Mouse (Mus musculus) adrenal gland, adult (tissue): Measurements from ENCODE around the gene Kcnj12.
A peak's percentile ranks its signal among the peaks of the same experiment; 100 is the strongest.

ENCODE experiments used
- DNase-seq, 2 experiments: peaks; one replicate each; pipeline ENCODE4 v3.0.0; 2022 to 2023; ENCODE audit warnings: low spot score in 1 of 2; ENCODE audit not compliant: inconsistent age in 2 of 2

Kcnj12 gene

DNA sequence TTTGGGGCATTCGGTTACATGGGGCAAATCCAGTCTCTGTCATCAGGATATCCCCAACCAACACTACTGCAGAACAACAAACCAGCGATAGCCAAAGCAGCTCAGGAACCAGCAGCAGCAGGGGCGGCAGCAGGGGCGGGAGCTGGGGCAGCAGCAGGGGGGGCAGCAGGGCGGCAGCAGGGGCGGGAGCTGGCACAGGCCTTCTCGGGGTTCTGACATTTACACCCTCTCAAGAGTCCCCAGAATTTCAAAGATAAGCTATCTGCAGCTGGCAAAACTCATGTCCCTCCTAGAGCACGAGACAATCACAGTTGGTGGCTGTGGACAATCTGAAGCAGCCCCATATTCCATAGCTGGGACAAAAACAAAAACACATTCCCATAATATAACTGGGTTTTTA, 28.8 kb downstream of the Kcnj12 start:
- no peak for DNase-seq

DNA sequence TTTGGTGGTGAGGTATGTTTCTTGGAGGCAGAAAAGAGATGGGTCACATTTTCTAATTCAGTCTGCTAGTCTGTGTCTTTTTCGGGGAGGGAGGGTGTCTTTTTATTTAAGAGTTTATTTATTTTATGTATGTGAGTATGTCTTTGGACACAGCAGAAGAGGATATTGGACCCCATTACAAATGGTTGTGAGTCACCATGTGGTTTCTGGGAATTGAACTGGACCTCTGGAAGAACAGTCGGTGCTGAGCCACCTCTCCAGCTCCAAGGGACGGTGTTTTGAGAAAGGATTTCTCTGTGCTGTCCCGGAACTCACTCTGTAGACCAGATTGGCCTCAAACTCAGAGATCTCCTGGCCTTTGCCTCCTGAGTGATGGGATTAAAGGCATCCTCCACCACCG, 34.5 kb downstream of the Kcnj12 start:
- DNase-seq = no peak

DNA sequence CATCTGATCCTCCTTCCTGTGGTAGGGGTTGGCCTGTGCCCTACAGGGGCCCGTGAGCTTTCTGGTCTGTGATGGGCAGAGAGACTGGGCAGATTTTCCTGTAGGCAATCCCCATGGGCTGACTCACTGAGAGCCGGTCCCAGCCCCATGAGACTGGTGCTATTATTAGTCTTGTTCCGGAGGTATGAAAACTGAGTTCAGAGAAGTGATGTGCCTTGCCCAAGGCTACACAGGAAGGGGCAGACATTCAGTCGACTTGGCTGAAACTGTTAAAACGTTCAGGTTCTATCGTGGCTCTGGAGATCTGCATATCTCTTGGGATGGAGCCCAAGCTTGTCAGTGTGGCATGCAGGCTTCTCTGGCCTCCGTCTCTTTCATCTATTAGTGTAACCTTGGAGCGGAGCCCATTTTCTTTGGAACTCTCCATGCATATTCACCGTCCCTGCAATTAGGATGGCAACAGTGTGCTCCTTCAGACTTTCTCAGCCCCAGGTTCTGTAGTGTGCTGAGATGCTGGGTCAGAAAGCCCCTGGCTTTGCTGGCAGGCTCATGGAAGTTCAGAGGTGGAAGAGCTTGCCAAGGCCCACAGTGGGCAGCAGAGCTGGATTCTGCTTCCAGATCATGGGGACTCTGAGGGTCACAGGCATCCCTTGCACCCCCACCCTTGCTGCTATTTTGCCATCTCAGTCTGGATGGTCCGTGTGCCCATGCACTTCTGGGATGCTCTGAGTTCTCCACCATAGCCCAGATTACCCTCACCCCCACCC, 37.5 kb downstream of the Kcnj12 start:
- DNase-seq = peak; percentile 59 to 85

DNA sequence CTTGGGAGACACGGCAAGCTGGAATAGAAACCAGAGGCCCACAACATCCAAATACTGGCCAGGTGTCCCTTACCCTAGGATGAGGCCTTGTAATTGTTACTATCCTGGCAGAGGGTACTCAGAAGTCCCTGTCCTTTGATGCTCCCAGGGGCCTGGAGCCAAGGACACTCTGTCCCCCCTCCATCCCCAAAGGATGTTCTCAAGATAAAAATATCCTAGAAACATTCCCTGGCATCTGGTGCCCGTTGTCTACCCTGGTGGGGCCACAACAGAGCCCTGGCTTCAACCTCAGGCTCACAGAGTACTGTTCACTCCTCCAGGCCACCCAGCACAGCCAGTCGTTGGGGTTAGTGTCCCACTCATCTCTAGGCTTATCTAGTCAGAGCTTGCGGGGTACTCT, 38.3 kb downstream of the Kcnj12 start:
- DNase-seq = peak; percentile 20 to 46

DNA sequence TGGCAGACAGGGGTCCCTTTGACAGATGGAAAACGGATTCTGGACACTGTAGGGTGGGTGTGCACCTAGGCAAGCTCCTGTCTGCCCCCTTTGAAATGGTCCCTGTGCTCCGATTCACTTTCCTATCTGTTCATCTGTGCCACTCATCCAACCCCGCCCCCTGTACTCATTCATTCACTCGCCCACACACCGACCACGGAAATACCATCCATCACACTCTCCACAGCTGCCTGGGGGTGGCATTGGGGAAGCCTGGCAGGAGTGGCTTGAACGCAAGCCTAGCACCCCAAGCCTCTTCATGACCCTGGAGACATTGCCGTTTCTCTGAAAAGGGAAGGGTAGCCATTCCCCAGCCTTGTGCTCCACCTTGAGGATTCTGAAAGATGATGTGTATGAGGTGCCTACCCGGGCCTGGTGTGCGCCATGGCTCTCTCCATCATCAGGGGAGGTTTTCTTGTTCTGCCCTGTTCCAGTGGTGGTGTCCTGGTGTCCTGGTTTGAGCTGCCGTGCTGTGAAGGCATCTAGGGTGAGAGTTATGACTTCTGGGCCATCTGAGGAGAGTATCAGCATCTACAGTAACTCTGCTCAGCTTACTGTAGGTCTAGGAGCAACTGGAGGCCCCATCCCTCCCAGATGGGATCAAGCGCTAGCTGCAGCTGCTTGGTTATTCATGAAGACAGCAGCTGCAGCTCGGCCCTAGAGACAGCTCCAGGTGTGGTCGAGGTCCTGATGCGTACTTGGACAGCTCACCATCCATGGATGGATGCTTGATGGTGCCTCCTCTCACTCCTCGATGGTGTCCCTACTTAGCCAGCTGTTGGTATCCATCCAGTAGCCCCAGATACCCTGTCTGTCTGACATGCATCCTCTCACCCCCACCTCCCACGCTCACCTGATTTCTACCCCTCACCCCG, 40.4 kb downstream of the Kcnj12 start:
- DNase-seq = peak; percentile 32 to 59

DNA sequence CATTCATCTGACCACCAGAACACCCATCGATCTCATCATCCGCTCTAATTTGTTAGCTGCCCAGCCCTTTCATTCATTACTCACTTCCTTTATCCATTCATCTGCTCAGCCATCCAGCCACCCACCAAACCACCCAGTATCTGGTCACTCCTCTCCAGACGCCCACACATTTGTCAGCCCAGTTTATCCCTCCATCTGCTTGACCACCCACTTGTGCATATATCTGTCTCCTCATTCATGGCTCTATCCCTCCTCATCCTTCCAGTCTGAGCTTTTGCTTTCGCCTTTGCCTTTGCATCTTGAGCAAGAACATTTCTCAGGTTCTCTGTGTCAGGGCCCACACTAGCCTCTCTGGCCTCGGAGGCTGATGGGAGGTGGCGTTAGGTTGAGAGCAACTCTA, 41.1 kb downstream of the Kcnj12 start:
- DNase-seq = no peak

DNA sequence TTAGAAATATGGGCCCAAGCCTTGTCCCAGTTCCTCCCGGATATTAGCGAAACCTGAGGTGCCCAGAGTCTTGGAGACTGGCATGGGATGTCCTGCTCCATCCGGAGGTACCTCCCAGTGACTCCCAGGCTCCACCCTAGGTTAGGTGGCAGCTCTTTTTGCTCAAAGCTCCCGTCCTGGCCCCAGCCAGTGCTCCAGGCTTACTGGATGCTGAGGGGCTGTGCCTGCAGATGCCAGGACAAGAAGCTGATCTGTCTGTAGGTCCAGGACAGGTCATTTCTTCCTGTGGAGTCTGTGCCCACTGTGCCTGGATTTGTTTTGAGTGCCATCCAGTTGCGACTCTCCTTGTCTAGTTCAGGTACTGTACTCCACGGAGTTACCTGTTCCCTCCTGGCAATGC, 43.3 kb downstream of the Kcnj12 start:
- DNase-seq = no peak

DNA sequence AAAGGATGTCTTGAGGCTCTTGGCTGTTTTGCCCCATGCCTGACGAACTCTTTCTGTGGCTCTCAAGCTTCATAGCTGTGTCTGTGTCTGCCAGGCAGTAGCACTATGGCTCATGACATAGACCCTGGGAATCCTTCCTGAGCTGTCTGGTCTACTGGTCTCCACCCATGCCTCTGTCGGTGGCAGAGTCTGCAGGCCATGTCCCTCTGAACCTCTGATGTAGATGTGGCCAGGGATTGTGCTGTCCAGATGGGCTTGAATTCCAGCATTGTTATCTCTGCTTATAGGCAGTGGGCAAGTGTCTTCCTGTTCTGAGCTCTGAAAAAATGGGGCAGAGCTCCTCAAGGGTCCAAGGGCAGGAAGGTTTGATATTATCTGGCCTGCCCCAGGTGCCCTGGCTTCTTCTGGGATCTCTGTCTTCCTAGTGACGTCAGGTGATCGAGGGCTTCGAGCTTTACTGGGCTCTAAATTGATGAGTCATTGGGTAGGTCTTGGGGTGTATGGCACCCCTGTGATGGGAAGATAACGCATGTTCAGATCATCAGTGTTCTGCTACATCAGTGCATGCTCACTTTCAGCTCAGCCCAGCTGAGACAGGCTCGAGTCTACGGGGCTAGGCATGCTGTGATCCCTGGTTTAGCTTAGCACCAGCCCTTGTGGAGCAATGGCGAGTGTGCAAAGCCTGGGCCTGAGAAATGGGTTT, 44.9 kb downstream of the Kcnj12 start:
- DNase-seq = no peak

DNA sequence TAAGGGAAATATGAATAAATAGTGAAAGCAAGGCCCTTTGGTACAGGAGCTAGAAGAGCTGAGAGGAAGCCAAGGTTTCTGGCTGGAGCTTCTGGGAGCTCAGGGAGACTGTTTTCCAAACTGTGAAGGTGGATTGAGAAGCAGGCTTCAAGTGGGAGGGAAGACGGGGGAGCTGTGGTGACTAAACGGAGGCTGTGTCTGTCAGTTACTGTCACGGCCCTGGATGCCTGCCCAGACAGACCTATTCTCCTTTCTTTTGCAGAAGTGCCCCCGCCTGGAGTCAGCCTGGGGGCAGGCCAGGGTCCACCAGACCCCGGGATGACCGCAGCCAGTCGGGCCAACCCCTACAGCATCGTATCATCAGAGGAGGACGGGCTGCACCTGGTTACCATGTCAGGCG, 46.5 kb downstream of the Kcnj12 start:
- DNase-seq = peak in 1 of 2 experiments; percentile 51

DNA sequence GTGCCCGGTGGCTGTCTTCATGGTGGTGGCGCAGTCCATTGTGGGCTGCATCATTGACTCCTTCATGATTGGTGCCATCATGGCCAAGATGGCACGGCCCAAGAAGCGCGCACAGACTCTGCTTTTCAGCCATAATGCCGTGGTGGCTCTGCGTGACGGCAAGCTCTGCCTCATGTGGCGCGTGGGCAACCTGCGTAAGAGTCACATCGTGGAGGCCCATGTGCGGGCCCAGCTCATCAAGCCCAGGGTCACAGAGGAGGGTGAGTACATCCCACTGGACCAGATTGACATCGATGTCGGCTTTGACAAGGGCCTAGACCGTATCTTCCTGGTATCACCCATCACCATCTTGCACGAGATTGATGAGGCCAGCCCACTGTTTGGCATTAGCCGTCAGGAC, 47.3 kb downstream of the Kcnj12 start:
- no peak for DNase-seq

DNA sequence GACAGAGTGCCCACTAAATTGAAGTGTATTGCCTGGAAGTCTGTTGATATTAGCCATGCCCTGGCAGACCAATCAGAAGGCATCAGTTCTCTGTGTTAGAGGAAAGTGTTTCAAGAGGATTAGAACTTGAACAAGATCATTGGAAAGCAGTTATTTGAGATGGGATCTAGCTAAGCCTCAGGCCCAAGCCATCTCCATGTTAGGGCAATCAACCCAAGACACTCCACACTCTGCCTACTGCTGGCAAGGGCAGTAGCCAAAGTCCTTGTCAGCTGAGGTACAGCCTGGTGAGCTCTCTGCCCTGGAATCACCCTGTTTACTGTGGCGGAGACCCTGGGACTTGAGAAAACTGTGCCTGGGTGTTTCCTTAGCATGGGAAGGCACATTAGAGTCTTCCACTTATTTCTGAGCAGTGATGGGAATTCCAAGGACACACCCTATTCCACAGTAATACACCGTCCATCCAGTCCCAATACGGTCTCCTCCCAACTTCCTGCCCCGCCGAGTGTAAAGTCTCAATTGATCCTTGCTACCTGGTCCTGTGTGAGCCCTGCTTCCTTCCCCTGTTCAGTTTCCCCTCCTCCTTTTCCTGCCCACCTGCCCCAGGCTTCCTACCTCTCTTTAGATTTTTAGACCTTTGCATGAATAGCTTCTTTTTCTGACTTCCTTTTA, 52.4 kb downstream of the Kcnj12 start:
- no peak for DNase-seq

DNA sequence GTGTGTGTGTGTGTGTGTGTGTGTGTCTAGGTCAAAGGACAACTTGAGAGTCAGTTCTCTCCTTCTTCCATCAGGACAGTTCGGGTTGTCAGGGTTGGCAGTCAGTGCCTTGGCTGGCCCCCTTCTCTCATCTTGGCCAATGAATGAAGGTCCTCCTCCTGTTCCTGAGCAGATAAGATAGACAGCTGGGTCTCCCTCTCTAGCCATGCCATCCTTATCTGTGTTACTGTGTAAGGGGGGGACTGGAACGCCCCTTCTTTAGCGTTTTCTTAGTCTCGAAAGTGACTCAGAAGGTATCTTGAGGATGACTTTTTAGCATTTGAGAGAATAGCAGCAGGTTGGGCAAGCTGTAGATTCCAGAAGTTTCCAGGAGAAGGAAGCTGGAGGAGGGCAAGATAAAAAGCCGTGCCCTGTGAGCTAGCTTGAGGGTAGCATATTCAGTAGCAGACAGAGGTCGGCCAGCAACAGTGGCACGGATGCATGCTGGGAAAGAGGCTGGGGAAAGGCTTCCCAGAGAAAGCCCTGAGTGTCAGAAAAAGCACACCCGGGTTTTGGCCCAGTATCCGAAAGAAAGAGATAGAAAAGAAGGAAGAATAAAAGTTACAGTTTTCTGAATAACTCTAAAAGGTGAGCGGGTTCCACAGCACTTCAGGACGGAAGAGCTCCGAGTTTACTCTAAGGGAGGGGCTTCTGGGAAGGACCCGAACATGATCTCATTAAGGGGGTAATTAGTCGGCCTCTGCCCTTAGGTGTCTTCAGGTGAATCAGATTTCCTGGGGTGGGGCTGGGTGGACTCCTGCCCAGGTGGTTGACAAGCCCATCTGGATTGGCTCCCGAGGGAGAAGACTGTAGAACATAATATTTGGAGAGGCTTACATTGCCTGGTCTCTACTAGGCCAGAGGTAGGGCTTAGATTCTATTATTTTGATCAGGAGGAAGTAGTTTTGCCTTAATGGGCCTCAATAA, 53.3 kb downstream of the Kcnj12 start:
- DNase-seq = no peak

DNA sequence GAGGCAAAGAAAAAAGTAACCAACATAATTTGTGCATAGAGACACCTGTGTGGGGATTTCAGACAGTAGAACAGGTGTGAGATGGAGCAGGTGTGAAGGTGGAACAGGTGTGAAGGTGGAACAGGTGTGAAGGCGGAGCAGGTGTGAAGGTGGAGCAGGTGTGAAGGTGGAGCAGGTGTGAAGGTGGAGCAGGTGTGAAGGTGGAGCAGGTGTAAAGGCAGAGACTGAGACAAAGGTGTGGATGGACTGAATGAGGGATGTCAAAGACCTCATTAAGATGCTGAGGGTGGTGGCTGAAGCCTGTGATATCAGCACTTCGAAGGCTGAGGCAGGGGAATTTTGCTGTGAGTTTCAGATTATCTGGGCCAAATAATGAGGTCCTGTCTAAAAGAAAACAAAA, 59.3 kb downstream of the Kcnj12 start:
- no peak for DNase-seq

DNA sequence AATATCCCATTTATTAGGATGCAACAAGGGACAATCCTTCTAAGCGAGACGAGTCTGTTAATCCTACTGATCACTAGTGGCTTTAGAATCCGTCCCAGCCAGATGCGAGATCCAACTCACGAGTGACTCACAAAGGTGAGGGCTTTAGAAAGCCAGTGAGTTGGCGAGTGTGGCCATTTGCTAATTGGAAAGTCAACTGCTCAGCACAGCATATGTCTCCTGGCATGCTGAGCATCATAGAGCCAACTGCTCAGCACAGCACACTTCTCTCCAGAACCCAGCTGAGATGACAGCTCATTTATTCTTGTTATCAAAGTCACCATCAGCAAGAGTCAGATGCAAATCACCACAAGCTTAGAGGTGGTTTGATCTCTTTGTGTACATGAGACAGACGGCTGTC, 67.8 kb downstream of the Kcnj12 start:
- DNase-seq = no peak

DNA sequence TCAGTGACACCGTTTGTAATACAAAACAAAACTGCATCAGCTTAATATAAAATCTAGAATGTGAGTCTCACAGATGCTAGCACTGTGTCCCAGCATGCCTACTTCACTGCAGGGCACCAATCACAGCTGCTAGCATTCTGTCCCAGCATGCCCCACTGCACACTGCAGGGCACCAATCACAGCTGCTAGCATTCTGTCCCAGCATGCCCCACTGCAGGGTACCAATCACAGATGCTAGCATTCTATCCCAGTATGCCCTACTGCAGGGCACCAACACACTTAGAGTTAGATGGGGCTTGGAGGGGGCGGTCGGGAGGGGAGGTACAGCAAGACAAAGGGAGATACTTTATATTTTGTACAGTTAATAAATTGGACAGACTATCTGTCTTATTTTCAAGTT, 68.8 kb downstream of the Kcnj12 start:
- DNase-seq = no peak

DNA sequence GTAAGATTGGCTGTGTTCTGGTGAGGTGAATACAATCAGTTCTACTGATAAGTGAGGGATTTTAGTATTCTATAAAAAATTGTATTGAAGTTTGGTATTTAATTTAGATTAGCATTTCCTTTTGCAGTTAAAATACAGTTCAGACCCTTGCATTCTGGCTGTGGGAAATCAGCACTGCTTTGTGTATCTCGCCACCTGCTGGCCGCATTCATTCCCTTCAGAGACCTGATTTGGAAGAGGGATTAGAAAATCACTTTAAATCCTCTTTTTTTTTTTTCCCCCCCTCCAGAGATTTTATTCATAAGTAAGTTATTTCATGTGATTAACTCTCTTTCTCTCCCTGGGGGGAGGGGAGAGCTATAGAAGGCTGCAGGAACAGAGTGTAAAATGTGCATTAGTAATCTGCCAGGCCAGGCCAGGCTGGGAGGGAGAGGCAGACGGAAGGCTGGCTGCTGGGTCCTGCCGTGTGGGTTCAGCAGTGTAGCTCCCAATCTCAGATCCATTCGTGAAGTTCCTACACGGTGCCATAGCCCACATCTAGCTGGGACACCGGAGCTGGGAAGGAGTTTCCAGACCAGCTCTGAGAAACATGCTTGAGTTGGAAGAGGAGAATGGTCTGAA, 69.4 kb downstream of the Kcnj12 start:
- peak; percentile 55 to 87 for DNase-seq

DNA sequence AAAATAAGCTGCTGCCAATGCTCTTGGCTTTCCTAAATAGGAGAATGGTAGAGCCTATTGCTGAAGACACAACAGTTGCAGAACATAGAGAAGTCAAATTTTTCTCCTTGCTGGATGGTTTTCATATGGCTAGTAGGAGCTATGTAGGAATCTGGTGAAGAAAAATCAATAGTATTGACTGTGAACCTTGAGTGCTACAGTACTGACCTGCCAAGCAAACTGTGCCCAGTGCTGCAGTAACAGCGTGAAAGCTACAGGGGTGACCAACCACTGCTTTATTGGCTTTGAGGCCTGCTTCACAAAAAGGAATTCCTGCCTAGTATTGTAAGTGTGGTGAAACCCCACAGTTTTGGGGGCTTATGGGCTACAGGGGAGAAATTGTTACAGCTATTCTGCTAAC, 75.7 kb downstream of the Kcnj12 start:
- DNase-seq = no peak

DNA sequence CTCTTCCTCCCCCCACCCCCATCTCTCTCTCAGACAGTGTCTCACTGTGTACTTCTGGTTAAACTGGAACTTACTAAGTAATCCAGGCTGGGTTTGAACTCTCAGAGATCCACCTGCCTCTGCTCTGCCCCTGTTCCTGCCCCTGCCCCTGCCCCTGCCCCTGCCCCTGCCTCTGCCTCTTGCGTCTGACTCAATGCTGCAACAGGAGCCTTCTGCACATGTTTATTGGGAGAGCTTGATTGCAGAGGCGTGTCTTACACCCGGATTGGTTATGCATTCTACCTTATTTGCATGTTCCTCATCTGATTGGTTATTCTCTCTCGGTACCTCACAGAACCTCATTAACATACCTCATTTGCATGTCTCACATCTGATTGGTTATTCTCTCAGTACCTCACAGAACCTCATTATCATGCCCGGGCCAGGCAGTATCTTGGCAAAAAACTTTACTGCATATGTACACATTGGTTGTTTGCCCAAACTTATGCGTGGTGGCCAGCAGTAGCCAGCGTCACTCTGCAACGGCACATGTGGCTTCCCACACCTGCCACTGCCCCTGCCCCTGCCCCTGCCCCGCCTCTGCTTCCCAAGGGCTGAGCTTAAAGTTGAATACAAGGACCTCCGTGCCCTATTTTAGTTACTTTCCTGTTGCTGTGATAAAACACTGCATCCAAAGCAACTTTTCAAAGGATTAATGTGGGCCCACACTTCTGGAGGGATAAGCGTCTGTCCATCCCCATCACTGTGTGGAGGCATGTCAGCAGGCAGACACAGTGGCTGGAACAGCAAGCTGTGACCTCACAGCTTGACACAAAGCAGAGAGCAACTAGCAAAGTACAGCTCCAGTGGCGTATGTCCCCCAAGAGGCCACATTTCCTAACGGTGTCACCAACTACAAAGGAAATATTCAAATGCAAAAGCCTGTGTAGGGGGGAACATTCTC, 80.3 kb downstream of the Kcnj12 start:
- DNase-seq = no peak
